Mouse (Mus musculus) forebrain, postnatal 0 days (tissue): ENCODE measurements around the gene Spc24. TPM values are rescaled to one million over a fixed set of nuclear protein-coding genes. Genes with fewer than 3 reads are reported as not detected.

Experiments
- ATAC-seq: fragments of 200-750 bp; cut with Nextera tagmentation; 2 replicates; pipeline ENCODE4 v1.8.0; 2017; ENCODE audit warnings: mild to moderate bottlenecking, moderate library complexity
- DNase-seq: peaks from one replicate; pipeline ENCODE4 v3.0.0-alpha.2; 2015
- H3K27ac ChIP-seq: fragments of 300-500 bp; sonication (generic); 2 replicates; pipeline ENCODE4 v1.5.1; 2014; ENCODE audit warnings: low read depth, mild to moderate bottlenecking, antibody characterized with exemption, low read length, moderate library complexity, mixed read lengths
- H3K27me3 ChIP-seq: fragments of 300-500 bp; sonication (generic); 2 replicates; pipeline ENCODE4 v1.6.1; 2014; ENCODE audit warnings: mild to moderate bottlenecking, low read length, mixed read lengths; ENCODE audit not compliant: insufficient read depth
- H3K36me3 ChIP-seq: fragments of 300-500 bp; sonication (generic); 2 replicates; pipeline ENCODE4 v1.6.1; 2014; ENCODE audit warnings: mild to moderate bottlenecking, moderate library complexity; ENCODE audit not compliant: insufficient read depth
- H3K4me1 ChIP-seq: fragments of 300-500 bp; sonication (generic); 2 replicates; pipeline ENCODE4 v1.6.1; 2014; ENCODE audit warnings: antibody characterized with exemption; ENCODE audit not compliant: insufficient read depth
- H3K4me2 ChIP-seq: fragments of 300-500 bp; sonication (generic); 2 replicates; pipeline ENCODE4 v1.6.1; 2014; ENCODE audit warnings: low read depth, mild to moderate bottlenecking, moderate library complexity
- H3K4me3 ChIP-seq: fragments of 300-500 bp; sonication (generic); 2 replicates; pipeline ENCODE4 v1.5.1; 2014; ENCODE audit warnings: low read depth, low read length, mixed read lengths
- H3K9ac ChIP-seq: fragments of 300-500 bp; sonication (generic); 2 replicates; pipeline ENCODE4 v1.6.1; 2014; ENCODE audit warnings: mild to moderate bottlenecking
- H3K9me3 ChIP-seq: fragments of 300-500 bp; sonication (generic); 2 replicates; pipeline ENCODE4 v1.6.1; 2016; ENCODE audit warnings: low read length
- CTCF ChIP-seq: sonication (generic); IDR thresholded peaks from 2 replicates; pipeline ENCODE4 v1.5.1; 2016; ENCODE audit warnings: antibody characterized with exemption, control low read depth, low read depth
- WGBS: fragments of 180-500 bp; shearing (Covaris S2); extraction: QIAGEN DNeasy Blood & Tissue Kit; methylation state at CpG from one replicate; pipeline ENCODE4 v1.1.7; 2014; 5-methylcytosine and 5-hydroxymethylcytosine counted together
- microRNA-seq, 2 experiments: library from miRNA; unstranded; fragments of <30 nt; microRNA quantifications; one replicate each; pipeline ENCODE4; 2016
- polyA plus RNA-seq: library from polyadenylated mRNA; unstranded; fragments of >200 nt; fragmentation: Nextera tagmentation; extraction: Ambion mirVana; gene quantifications from 2 replicates; pipeline ENCODE4 v1.2.1, GENCODE M21; 2015
- total RNA-seq: library from RNA; depleted of rRNA; stranded (reverse); fragments of >200 nt; gene quantifications from 2 replicates; pipeline ENCODE4 v1.2.3, GENCODE M21; 2014; rRNA removed

Spc24 gene
- total and polyA plus RNA-seq, 2 experiments from 2014 or later, result 8.2 to 13.5 TPM

DNA sequence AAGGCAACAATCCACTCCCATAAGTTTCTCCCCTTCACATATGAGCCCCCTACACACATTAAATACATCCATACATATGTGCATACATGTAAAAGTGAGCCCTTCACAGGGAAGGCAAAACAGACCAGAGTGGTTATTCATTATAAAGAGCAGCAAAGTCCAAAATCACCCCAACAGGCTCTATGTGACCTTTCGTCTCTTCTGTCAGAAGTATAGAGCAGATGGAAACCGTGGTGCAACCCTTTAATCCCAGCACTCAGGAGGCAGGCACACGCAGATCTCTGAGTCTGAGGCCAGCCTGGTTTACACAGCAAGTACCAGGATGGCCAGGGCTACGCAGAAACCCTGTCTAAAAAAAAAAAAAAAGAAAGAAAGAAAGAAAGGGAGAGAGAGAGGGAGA, 54.0 kb downstream of the Spc24 start:
- no peaks in the 10 kb centered on the region for H3K4me1 ChIP-seq
- DNase-seq (no peak), ATAC-seq (no peak)
- no peaks in the 10 kb centered on the region for H3K9me3 ChIP-seq
- H3K36me3 ChIP-seq, result peaks cover 55% of the 10 kb centered on the region
- no peak overlapping the region for H3K9ac ChIP-seq
- no peak overlapping the region for H3K4me3 ChIP-seq
- no peak overlapping the region for H3K4me2 ChIP-seq
- WGBS, result 85% methylated on average over 4 of the region's 4 CpGs
- no peak overlapping the region for H3K27ac ChIP-seq
- H3K27me3 ChIP-seq, result no peaks in the 10 kb centered on the region
- no peak for TF ChIP-seq CTCF

Small RNA genes lying within 50 kb of the gene (microRNA-seq; reads per million reads assigned to microRNA genes)
- gene Mir7083, result 3.5 to 4.1 reads per million in 2 experiments

Other genes with a start within 250 kb of the Spc24 start
- 0.14 and 2.2 TPM in 2 replicates for gene AB124611, start 234.1 kb downstream of the Spc24 start, total RNA-seq
- 0.87 and 0.98 TPM in 2 replicates for gene AB124611, start 234.1 kb downstream of the Spc24 start, polyA plus RNA-seq
- gene Carm1, start 213.4 kb downstream of the Spc24 start, total RNA-seq, result 64.8 and 81.4 TPM in 2 replicates
- gene Carm1, start 213.4 kb downstream of the Spc24 start, polyA plus RNA-seq, result 20.7 and 25.9 TPM in 2 replicates
- 61.2 and 81.5 TPM in 2 replicates for gene Timm29, start 167.6 kb downstream of the Spc24 start, total RNA-seq
- 56.3 and 61.7 TPM in 2 replicates for gene Timm29, start 167.6 kb downstream of the Spc24 start, polyA plus RNA-seq
- gene Yipf2, start 167.5 kb downstream of the Spc24 start, total RNA-seq, result 10.6 and 16.0 TPM in 2 replicates
- 12.0 and 12.6 TPM in 2 replicates for gene Yipf2, start 167.5 kb downstream of the Spc24 start, polyA plus RNA-seq
- 162 and 180 TPM in 2 replicates for gene Smarca4, start 144.1 kb downstream of the Spc24 start, total RNA-seq
- gene Smarca4, start 144.1 kb downstream of the Spc24 start, polyA plus RNA-seq, result 76.2 and 92.5 TPM in 2 replicates
- 19.1 and 26.8 TPM in 2 replicates for gene Ldlr, start 36.8 kb downstream of the Spc24 start, total RNA-seq
- 6.5 and 11.1 TPM in 2 replicates for gene Ldlr, start 36.8 kb downstream of the Spc24 start, polyA plus RNA-seq
- 8.5 and 12.4 TPM in 2 replicates for gene Kank2, start 38.4 kb upstream of the Spc24 start, total RNA-seq
- 2.2 and 2.3 TPM in 2 replicates for gene Kank2, start 38.4 kb upstream of the Spc24 start, polyA plus RNA-seq
- gene Angptl8, start 75.2 kb upstream of the Spc24 start, total RNA-seq, result not detected in 2 replicates
- gene Angptl8, start 75.2 kb upstream of the Spc24 start, polyA plus RNA-seq, result 0.18 TPM in 1 of 2 replicates, not detected in the other
- 6.0 and 15.2 TPM in 2 replicates for gene Dock6, start 92.3 kb upstream of the Spc24 start, total RNA-seq
- gene Dock6, start 92.3 kb upstream of the Spc24 start, polyA plus RNA-seq, result 5.7 and 8.3 TPM in 2 replicates
- 23.7 and 26.7 TPM in 2 replicates for gene Rab3d, start 157.9 kb upstream of the Spc24 start, total RNA-seq
- 23.0 and 28.7 TPM in 2 replicates for gene Rab3d, start 157.9 kb upstream of the Spc24 start, polyA plus RNA-seq
- gene Ccdc159, start 167.2 kb upstream of the Spc24 start, total RNA-seq, result 8.6 and 13.6 TPM in 2 replicates
- gene Ccdc159, start 167.2 kb upstream of the Spc24 start, polyA plus RNA-seq, result 3.5 and 4.1 TPM in 2 replicates
- gene Tmem205, start 167.3 kb upstream of the Spc24 start, total RNA-seq, result 42.0 and 47.1 TPM in 2 replicates
- gene Tmem205, start 167.3 kb upstream of the Spc24 start, polyA plus RNA-seq, result 52.8 and 65.9 TPM in 2 replicates
- gene Plppr2, start 176.7 kb upstream of the Spc24 start, total RNA-seq, result 97.9 and 108 TPM in 2 replicates
- 122 and 144 TPM in 2 replicates for gene Plppr2, start 176.7 kb upstream of the Spc24 start, polyA plus RNA-seq
- gene Swsap1, start 195.5 kb upstream of the Spc24 start, total RNA-seq, result 28.2 and 37.7 TPM in 2 replicates
- gene Swsap1, start 195.5 kb upstream of the Spc24 start, polyA plus RNA-seq, result 7.0 and 7.3 TPM in 2 replicates
- gene Epor, start 203.2 kb upstream of the Spc24 start, total RNA-seq, result 0.24 and 1.0 TPM in 2 replicates
- gene Epor, start 203.2 kb upstream of the Spc24 start, polyA plus RNA-seq, result 2.2 and 2.4 TPM in 2 replicates
- gene Rgl3, start 229.1 kb upstream of the Spc24 start, total RNA-seq, result 0.24 and 2.1 TPM in 2 replicates
- gene Rgl3, start 229.1 kb upstream of the Spc24 start, polyA plus RNA-seq, result 1.0 and 1.2 TPM in 2 replicates
- 5.7 and 6.0 TPM in 2 replicates for gene Ccdc151, start 242.3 kb upstream of the Spc24 start, total RNA-seq
- 5.5 and 6.4 TPM in 2 replicates for gene Ccdc151, start 242.3 kb upstream of the Spc24 start, polyA plus RNA-seq
- gene Prkcsh, start 242.5 kb upstream of the Spc24 start, total RNA-seq, result 83.2 and 86.5 TPM in 2 replicates
- 48.9 and 67.4 TPM in 2 replicates for gene Prkcsh, start 242.5 kb upstream of the Spc24 start, polyA plus RNA-seq